Mouse (Mus musculus) stomach, postnatal 0 days (tissue): Measurements from ENCODE around the gene Tmem25.

Experiments
- CTCF ChIP-seq: IDR thresholded peaks from 2 replicates; pipeline ENCODE4 v1.5.1; 2016; ENCODE audit warnings: antibody characterized with exemption, low read depth, mild to moderate bottlenecking, moderate library complexity
- EP300 ChIP-seq: optimal IDR thresholded peaks from 2 replicates; pipeline ENCODE3; 2016; ENCODE audit warnings: antibody characterized with exemption

- TF ChIP-seq CTCF (no peak), EP300 (no peak)
Observed at GRCm38 (mm10) chr9:44826660-44827059, 27.6 kb upstream of the Tmem25 start.
